Mouse (Mus musculus) thymus, adult 2 months (tissue): ENCODE results near the gene Sap30l. TPM values are rescaled to one million over a fixed set of nuclear protein-coding genes. Genes with fewer than 3 reads are reported as not detected.

Experiments
- DNase-seq: peaks from one replicate; pipeline ENCODE4 v3.0.0; 2021
- H3K27ac ChIP-seq: fragments of 200-500 bp; 2 replicates; pipeline ENCODE4 v1.5.1; 2012; ENCODE audit warnings: low read length, control low read depth; ENCODE audit not compliant: control insufficient read depth, insufficient read depth
- H3K27me3 ChIP-seq: fragments of 200-500 bp; 2 replicates; pipeline ENCODE4 v1.6.1; 2012; ENCODE audit warnings: mild to moderate bottlenecking, low read length, moderate library complexity, mixed read lengths; ENCODE audit not compliant: control insufficient read depth, insufficient read depth
- H3K36me3 ChIP-seq: fragments of 200-500 bp; 2 replicates; pipeline ENCODE4 v1.6.1; 2012; ENCODE audit warnings: mild to moderate bottlenecking, low read length, moderate library complexity; ENCODE audit not compliant: control insufficient read depth, insufficient read depth
- H3K4me1 ChIP-seq: fragments of 200-500 bp; replicated peaks from 2 replicates; pipeline ENCODE4 v1.6.1; 2012; ENCODE audit warnings: low read length; ENCODE audit not compliant: control insufficient read depth, insufficient read depth
- H3K4me3 ChIP-seq: fragments of 200-500 bp; 2 replicates; pipeline ENCODE4 v1.5.1; 2012; ENCODE audit warnings: mild to moderate bottlenecking, low read length, control low read depth, moderate library complexity; ENCODE audit not compliant: control insufficient read depth, insufficient read depth
- CTCF ChIP-seq: fragments of 200-500 bp; IDR thresholded peaks from 2 replicates; pipeline ENCODE4 v1.5.1; 2012; ENCODE audit warnings: mild to moderate bottlenecking, control low read depth, low read length, moderate library complexity, borderline replicate concordance; ENCODE audit not compliant: control insufficient read depth, poor library complexity, insufficient read depth; ENCODE audit errors: extremely low read depth
- POLR2A ChIP-seq: fragments of 200-500 bp; IDR thresholded peaks from 2 replicates; pipeline ENCODE4 v1.6.1; 2012; ENCODE audit warnings: mild to moderate bottlenecking, low read length, control low read depth, moderate library complexity; ENCODE audit not compliant: control insufficient read depth, poor library complexity, insufficient read depth; ENCODE audit errors: extremely low read depth
- WGBS: fragments of 180-500 bp; shearing (Covaris S2); methylation state at CpG from one replicate; pipeline ENCODE4 v1.1.7; 2018; 5-methylcytosine and 5-hydroxymethylcytosine counted together
- polyA plus RNA-seq: library from polyadenylated mRNA; depleted of rRNA; stranded (reverse); fragments of >200 nt; gene quantifications from 2 replicates; pipeline ENCODE4 v1.2.3, GENCODE M21; 2012

Gene Sap30l
- polyA plus RNA-seq, 1 experiment = 37.1 TPM

DNA sequence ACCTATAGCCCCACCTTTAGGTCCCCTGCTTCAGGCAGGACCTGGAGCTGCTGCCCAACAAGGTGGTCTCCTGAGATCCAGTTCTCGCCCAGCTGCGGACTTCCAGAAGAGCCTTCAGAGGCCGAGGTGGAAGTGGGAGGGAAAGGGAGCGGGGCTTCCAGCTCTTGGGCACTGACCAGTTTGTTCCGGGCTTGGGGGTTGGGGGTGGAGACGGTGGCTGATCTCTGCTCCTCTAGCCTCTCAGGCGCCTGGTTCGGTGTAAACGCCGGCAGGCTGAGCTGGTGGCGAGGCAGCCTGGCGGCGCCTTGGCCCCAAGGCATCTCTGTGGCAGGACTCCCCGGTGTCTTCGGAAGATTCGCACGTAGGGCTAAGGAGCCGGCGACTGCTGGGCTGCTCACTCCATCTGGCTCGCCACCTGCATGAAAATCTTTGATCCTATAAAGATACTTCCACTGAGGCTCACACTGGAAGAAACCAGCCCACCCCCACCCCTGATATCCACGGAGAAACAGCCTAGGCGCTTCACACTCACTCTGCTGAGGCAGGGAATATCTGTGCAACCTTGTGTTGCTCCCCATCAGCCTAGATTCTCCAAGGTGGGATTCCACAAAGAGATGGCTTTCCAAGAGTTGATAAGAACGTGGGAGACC is 31.2 kb downstream of the Sap30l start, which contains the start of gene Hand1:
TSS of gene Hand1 (minus strand) at position 267 of the 650 bp plus-strand sequence.
- Histone ChIP-seq H3K27ac (no peak within 1 kb of the TSS), H3K4me1 (peaks cover 11% of the 10 kb centered on the region), H3K4me3 (no peak within 1 kb of the TSS), H3K27me3 (peaks cover 52% of the 10 kb centered on the region), H3K36me3 (no peaks in the 10 kb centered on the region)
- 31% methylated on average over 23 of the region's 23 CpGs for WGBS
- TF ChIP-seq CTCF (no peak), POLR2A (no peak)
- no peak for DNase-seq

GRCm38 (mm10) chr11:57833296-57833977 is 32.0 kb downstream of the Sap30l start:
- Histone ChIP-seq H3K27ac (no peak overlapping the region), H3K27me3 (peaks cover 54% of the 10 kb centered on the region), H3K4me3 (no peak overlapping the region), H3K4me1 (peaks cover 4% of the 10 kb centered on the region; the same call in 1 of the 2 replicates), H3K36me3 (no peaks in the 10 kb centered on the region)
- TF ChIP-seq CTCF (no peak), POLR2A (no peak)
- no peak for DNase-seq
- 13% methylated on average over 30 of the region's 30 CpGs for WGBS

DNA sequence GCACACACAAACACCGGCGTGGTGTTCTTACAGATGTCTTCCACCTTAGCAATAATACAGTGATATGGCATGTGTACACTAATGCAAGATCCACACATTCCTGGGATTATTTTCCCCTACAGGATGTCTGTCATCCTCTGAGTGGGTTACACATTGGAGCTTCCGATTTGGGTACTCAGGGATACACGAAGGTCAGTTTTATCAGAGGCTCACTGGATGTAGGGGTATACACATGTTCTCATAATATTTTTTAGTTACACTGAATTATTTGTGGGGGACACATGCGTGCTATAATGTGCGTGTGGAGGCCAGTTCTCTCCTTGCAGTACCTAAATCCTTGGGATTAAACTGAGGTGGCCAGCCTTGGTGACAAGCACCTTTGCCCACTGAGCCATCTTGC is 32.6 kb downstream of the Sap30l start:
- Histone ChIP-seq H3K27me3 (peaks cover 52% of the 10 kb centered on the region), H3K27ac (no peak overlapping the region), H3K4me3 (no peak overlapping the region), H3K36me3 (no peaks in the 10 kb centered on the region), H3K4me1 (0 out of 2 replicates have a peak, but pooled peaks cover under 1% of the 10 kb centered on the region)
- no peak for DNase-seq
- WGBS = 33% methylated on average over 6 of the region's 6 CpGs
- TF ChIP-seq CTCF = no peak
- no peak for TF ChIP-seq POLR2A

GRCm38 (mm10) chr11:57835331-57835730 is 33.9 kb downstream of the Sap30l start:
- Histone ChIP-seq H3K27me3 (peaks cover 47% of the 10 kb centered on the region), H3K27ac (no peak overlapping the region), H3K4me3 (no peak overlapping the region), H3K36me3 (no peaks in the 10 kb centered on the region), H3K4me1 (no peaks in the 10 kb centered on the region)
- 70% methylated on average over 2 of the region's 2 CpGs for WGBS
- TF ChIP-seq POLR2A = no peak
- no peak for TF ChIP-seq CTCF
- no peak for DNase-seq

DNA sequence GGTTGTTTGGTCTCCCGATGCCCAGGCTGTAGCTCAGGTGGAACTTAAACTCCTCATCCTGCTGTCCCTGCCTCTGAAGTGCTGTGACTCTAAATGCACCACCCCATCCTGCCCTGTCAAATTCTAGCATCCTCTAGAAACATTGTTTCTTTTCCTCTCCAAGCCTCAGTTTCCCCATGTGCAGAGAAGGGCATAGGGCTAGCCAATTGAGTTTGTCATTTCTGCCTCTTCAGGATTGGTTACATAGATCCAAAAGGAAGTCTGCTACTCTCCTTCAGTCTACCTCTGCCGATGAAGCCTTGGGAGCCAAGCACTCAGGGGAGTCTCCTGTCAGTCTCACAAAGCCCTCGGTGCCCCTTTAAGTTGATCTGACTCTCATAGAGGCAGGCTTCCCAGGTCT is 34.5 kb downstream of the Sap30l start:
- no peak overlapping the region for H3K4me3 ChIP-seq
- no peaks in the 10 kb centered on the region for H3K4me1 ChIP-seq
- no peaks in the 10 kb centered on the region for H3K36me3 ChIP-seq
- DNase-seq = no peak
- 28% methylated on average over 3 of the region's 3 CpGs for WGBS
- peaks cover 47% of the 10 kb centered on the region for H3K27me3 ChIP-seq
- no peak for TF ChIP-seq POLR2A
- no peak for TF ChIP-seq CTCF
- no peak overlapping the region for H3K27ac ChIP-seq

DNA sequence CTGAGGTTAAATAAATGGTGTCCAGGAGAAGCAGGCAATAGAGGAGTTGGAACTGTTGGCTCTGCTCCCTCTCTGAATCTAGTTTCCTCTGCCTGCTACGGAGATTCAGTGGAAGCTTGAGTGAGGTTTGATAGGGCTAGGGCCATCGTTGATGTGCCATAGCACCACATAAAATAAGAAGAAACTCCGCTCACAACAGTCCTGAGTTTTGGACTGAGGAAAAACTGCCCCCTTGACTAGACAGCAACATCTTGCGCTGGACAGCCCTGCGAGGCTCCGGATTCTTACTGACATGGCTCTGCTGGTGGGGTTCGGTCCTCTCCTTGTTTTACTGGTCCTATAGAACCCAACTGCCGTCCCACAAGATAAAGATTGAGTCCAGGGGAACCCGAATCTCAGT is 35.0 kb downstream of the Sap30l start:
- no peaks in the 10 kb centered on the region for H3K36me3 ChIP-seq
- no peaks in the 10 kb centered on the region for H3K4me1 ChIP-seq
- TF ChIP-seq POLR2A = no peak
- TF ChIP-seq CTCF = no peak
- 35% methylated on average over 9 of the region's 9 CpGs for WGBS
- H3K4me3 ChIP-seq = no peak overlapping the region
- H3K27ac ChIP-seq = no peak overlapping the region
- H3K27me3 ChIP-seq = peaks cover 44% of the 10 kb centered on the region
- DNase-seq = no peak

- no peak overlapping the region for H3K27ac ChIP-seq
- no peaks in the 10 kb centered on the region for H3K4me1 ChIP-seq
- no peak for TF ChIP-seq POLR2A
- no peak for TF ChIP-seq CTCF
- 7% methylated on average over 38 of the region's 38 CpGs for WGBS
- H3K27me3 ChIP-seq = peaks cover 38% of the 10 kb centered on the region
- H3K36me3 ChIP-seq = no peaks in the 10 kb centered on the region
- H3K4me3 ChIP-seq = no peak overlapping the region
- no peak for DNase-seq
Measured at GRCm38 (mm10) chr11:57836872-57837680, 35.6 kb downstream of the Sap30l start.
